Mouse (Mus musculus) heart, adult 2 months (tissue): ENCODE data around the gene Ncstn. TPM values are rescaled to one million over a fixed set of nuclear protein-coding genes. Genes with fewer than 3 reads are reported as not detected.

Experiments used
- DNase-seq, 2 experiments: peaks; one replicate each; pipeline ENCODE4 v3.0.0; 2021
- H3K27ac ChIP-seq: fragments of 200-600 bp; 2 replicates; pipeline ENCODE4 v1.8.1; 2022
- H3K27me3 ChIP-seq: fragments of 200-500 bp; 2 replicates; pipeline ENCODE4 v1.6.1; 2012; ENCODE audit warnings: mild to moderate bottlenecking, low read length, inconsistent platforms, mixed read lengths; ENCODE audit not compliant: control insufficient read depth, insufficient read depth
- H3K36me3 ChIP-seq: fragments of 200-500 bp; 2 replicates; pipeline ENCODE4 v1.6.1; 2012; ENCODE audit warnings: low read length, inconsistent platforms; ENCODE audit not compliant: control insufficient read depth, insufficient read depth
- H3K4me1 ChIP-seq: fragments of 200-500 bp; 2 replicates; pipeline ENCODE4 v1.6.1; 2011; ENCODE audit warnings: low read length; ENCODE audit not compliant: control insufficient read depth, insufficient read depth
- H3K4me3 ChIP-seq: fragments of 200-600 bp; 2 replicates; pipeline ENCODE4 v1.8.1; 2022
- H3K79me2 ChIP-seq: fragments of 200-500 bp; replicated peaks from 2 replicates; pipeline ENCODE4 v1.6.1; 2012; ENCODE audit warnings: mild to moderate bottlenecking, inconsistent platforms, low read length, moderate library complexity, mixed read lengths; ENCODE audit not compliant: control insufficient read depth, insufficient read depth
- H3K9ac ChIP-seq: fragments of 200-500 bp; 2 replicates; pipeline ENCODE4 v1.6.1; 2012; ENCODE audit warnings: low read depth, mild to moderate bottlenecking, control low read depth, inconsistent platforms, low read length, mixed read lengths
- CTCF ChIP-seq: fragments of 200-600 bp; IDR thresholded peaks from 2 replicates; pipeline ENCODE4 v1.8.1; 2022; ENCODE audit warnings: antibody characterized with exemption, mild to moderate bottlenecking, moderate library complexity
- EP300 ChIP-seq: fragments of 200-500 bp; IDR thresholded peaks from 2 replicates; pipeline ENCODE4 v1.6.1; 2011; ENCODE audit warnings: low read depth, low read length, control low read depth; ENCODE audit not compliant: insufficient read depth
- POLR2A ChIP-seq: fragments of 200-500 bp; IDR thresholded peaks from 2 replicates; pipeline ENCODE4 v1.6.1; 2011; ENCODE audit warnings: mild to moderate bottlenecking, low read depth, low read length, control low read depth; ENCODE audit not compliant: insufficient read depth
- WGBS: fragments of 180-500 bp; shearing (Covaris S2); methylation state at CpG from one replicate; pipeline ENCODE4 v1.1.7; 2018; 5-methylcytosine and 5-hydroxymethylcytosine counted together
- intact Hi-C: fragments of 180-260 bp; cut with DNase I; formaldehyde crosslinking; loops from one replicate; pipeline ENCODE4 v1.15.1; 2025
- polyA plus RNA-seq: library from polyadenylated mRNA; depleted of rRNA; stranded (reverse); fragments of >200 nt; gene quantifications from 2 replicates; pipeline ENCODE4 v1.2.3, GENCODE M21; 2012
- total RNA-seq, 2 experiments: library from RNA; stranded (reverse); gene quantifications; 2 replicates each; pipeline ENCODE4 v1.2.3; 2021

Gene Ncstn
- total and polyA plus RNA-seq, 3 experiments = 41.5 to 63.3 (median 43.2) TPM

DNA sequence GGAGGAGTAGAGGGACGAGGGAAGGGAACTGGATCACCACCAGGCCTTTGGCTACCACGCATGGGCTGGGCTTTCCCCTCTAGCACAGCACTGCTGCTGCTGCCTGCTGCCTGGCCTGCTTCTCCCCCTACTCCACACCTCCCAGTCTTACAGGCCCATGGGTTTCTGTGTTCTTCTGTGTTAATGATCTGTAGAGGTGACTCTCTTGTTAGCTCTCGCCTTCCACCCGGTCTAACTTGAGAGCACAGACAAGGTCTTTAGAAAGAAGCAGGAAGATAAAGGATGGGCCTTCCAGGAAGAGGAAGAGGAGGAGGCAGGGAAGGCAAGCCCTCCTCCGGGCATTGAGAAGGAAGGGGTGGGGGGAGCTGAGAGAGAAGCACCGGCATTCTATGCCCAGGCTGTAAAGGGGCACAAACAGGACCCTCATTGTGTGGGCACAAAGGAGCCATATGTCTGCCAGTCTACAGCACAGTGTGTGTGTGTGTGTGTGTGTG is 34.3 kb downstream of the Ncstn start:
- H3K79me2 ChIP-seq = no peaks in the 10 kb centered on the region
- intact Hi-C loops = no loop called here
- TF ChIP-seq POLR2A = peak; percentile 49
- no peak for TF ChIP-seq CTCF
- no peaks in the 10 kb centered on the region for H3K36me3 ChIP-seq
- no peaks in the 10 kb centered on the region; the same call in 1 of the 2 replicates for H3K4me1 ChIP-seq
- WGBS = 33% methylated on average over 6 of the region's 6 CpGs
- H3K27ac ChIP-seq = no peak overlapping the region; the same call in 1 of the 2 replicates
- H3K9ac ChIP-seq = peak overlapping the region; percentile 17
- DNase-seq = no peak
- peaks cover 3% of the 10 kb centered on the region; the same call in 1 of the 2 replicates for H3K27me3 ChIP-seq
- H3K4me3 ChIP-seq = no peak overlapping the region

DNA sequence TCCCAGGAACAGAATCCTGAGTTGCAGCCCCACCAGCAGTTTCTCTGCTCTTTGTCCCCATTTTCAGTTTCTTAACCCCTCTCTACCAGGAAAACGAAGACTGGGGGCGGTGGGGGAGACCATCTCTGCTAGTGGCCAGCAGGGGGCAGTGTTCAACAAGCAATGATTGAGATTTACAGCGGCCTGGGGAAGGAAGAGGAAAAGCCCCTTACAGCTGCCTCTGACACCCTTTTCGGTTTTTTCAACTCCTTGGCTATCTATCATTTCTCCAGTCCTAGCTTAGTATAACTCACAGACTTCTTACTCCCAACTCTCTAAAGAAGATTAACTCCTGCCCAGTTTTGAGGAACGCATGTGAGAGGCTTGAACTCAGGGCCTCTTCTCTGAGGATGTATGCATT is 35.7 kb downstream of the Ncstn start:
- Histone ChIP-seq H3K36me3 (no peaks in the 10 kb centered on the region), H3K9ac (no peak overlapping the region), H3K27me3 (no peaks in the 10 kb centered on the region), H3K4me1 (no peaks in the 10 kb centered on the region; the same call in 1 of the 2 replicates), H3K79me2 (no peaks in the 10 kb centered on the region), H3K4me3 (no peak overlapping the region), H3K27ac (no peak overlapping the region)
- DNase-seq = peak; percentile 54 to 75
- intact Hi-C loops = loop anchor here (1.0 kb wide), 2 partner anchors 263 to 310 kb away; no protein-coding TSS in a partner anchor
- WGBS = 13% methylated on average over 5 of the region's 5 CpGs
- TF ChIP-seq EP300 (peak; percentile 51; the same call in 1 of the 2 replicates), CTCF (peak; percentile 93), POLR2A (no peak)

DNA sequence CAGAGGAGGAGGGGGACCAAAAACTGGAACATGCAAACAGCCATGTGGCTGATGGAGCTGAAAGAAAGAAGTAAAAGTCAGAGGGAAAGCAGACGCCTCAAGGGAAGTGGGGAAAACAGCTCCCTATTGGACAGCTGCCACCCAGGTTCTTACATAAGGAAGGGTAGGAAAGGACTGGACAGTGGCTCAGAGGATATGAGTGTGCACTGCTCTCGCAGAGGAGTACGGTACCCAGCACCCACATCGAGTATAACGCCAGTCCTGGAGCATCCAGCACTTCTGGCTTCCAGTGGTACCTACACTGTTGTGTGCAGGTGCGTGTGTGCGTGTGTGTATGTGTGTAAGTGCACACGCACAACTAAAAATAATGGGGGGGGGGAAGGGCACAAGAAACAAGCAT is 36.2 kb downstream of the Ncstn start:
- intact Hi-C loops = no loop called here
- no peak for TF ChIP-seq CTCF
- no peak for TF ChIP-seq EP300
- no peak for TF ChIP-seq POLR2A
- H3K4me1 ChIP-seq = no peaks in the 10 kb centered on the region; the same call in 1 of the 2 replicates
- DNase-seq = no peak
- H3K36me3 ChIP-seq = no peaks in the 10 kb centered on the region
- H3K79me2 ChIP-seq = no peaks in the 10 kb centered on the region
- no peak overlapping the region for H3K9ac ChIP-seq
- no peaks in the 10 kb centered on the region for H3K27me3 ChIP-seq
- H3K4me3 ChIP-seq = no peak overlapping the region
- H3K27ac ChIP-seq = no peak overlapping the region
- 67% methylated on average over 8 of the region's 8 CpGs for WGBS

DNA sequence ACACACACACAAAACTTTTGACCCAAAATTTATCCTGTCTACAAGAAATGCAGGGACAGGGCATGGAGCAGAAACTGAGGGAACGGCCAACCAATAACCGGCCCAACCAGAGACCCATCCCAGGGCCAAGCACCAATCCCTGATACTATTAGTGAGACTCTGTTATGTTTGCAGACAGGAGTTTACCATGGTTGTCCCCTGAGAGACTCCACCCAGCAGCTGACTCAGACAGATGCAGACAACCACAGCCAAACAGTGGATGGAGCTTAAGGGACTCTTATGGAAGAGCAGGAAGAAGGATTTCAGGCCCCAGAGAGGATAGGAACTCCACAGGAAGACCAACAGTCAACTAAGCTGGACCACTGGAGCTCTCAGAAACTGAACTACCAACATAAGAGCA is 52.7 kb downstream of the Ncstn start:
- intact Hi-C loops = loop anchor here (10.0 kb wide), 1 partner anchor 455 kb away; the partner anchor contains the start of gene Igsf9
- WGBS = 84% methylated on average over 2 of the region's 2 CpGs
- DNase-seq = no peak

DNA sequence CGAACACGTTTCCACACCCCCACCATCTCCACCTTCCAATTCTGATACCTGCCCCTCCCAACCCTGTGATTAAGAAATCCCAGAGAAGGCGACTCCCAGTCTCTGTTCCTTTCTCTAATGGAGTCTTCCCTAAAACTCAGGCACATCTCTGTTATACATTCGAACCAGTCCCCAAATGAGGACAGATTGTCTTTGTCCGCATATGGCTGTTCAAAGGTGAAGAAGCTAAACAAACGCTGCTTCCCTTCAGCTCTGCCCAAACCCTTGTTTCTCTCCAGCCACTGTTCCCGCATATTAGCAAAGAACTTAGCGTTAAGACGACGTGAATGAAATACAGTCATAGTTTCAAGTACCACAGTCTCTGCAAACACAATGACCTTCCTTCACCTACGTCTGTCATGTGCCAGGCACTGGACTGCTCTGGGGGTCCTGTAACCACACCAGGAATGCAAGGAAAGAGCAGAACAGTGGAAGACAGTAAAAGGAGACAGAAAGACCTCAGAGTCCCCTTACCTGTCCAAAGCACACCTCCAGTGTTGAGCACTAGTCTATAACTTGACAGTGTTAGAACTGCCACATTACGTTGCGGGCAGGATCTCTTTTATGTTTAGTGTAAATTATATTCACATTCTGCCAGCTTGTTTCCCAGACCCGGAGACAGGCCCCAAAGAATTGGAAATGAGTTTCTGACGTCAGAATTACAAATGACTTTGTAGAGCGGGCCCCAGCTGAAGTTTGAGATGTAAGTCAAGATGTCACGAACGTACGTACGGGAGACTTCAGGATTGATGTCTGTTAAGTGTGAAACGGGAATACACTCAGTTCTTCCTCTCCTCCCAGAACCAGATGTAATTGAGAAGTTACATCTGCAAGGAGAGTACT is 54.0 kb downstream of the Ncstn start, which contains the start of gene Vangl2:
Gene Vangl2, minus strand, starts transcription at position 51 of the 882 bp plus-strand sequence.
- Histone ChIP-seq H3K4me3 (peak within 1 kb of the TSS; percentile 85), H3K4me1 (peaks cover 3% of the 10 kb centered on the region; the same call in 1 of the 2 replicates), H3K79me2 (no peaks in the 10 kb centered on the region), H3K36me3 (no peaks in the 10 kb centered on the region), H3K9ac (peak within 1 kb of the TSS; percentile 88), H3K27ac (peak within 1 kb of the TSS; percentile 72), H3K27me3 (no peaks in the 10 kb centered on the region)
- 87% methylated on average over 21 of the region's 21 CpGs for WGBS
- no peak for TF ChIP-seq POLR2A
- TF ChIP-seq CTCF = no peak
- TF ChIP-seq EP300 = no peak
- intact Hi-C loops = loop anchor here (10.0 kb wide), 1 partner anchor 456 kb away; the partner anchor contains the start of gene Igsf9
- no peak for DNase-seq

More for the DNA sequence above, 52.7 kb downstream of the Ncstn start:
- no peak overlapping the region for H3K4me3 ChIP-seq
- no peak overlapping the region for H3K9ac ChIP-seq
- no peaks in the 10 kb centered on the region for H3K27me3 ChIP-seq
- no peak overlapping the region for H3K27ac ChIP-seq
- no peaks in the 10 kb centered on the region for H3K79me2 ChIP-seq
- H3K4me1 ChIP-seq = peaks cover 3% of the 10 kb centered on the region; the same call in 1 of the 2 replicates
- TF ChIP-seq EP300 = no peak
- TF ChIP-seq POLR2A = no peak
- TF ChIP-seq CTCF = no peak
- H3K36me3 ChIP-seq = no peaks in the 10 kb centered on the region
